Mouse (Mus musculus): Measurements from ENCODE around the gene Arhgap27. TPM values are rescaled to one million over a fixed set of nuclear protein-coding genes. Genes with fewer than 3 reads are reported as not detected.

The Arhgap27 gene
- total and polyA plus RNA-seq, 3 experiments = 6.3 to 15.0 TPM; not detected in 1

- no peak for TF ChIP-seq GABPA (IDR thresholded peaks at IDR 0.05; ENCODE audit: low read depth, low read length)
- TF ChIP-seq TAL1 (IDR thresholded peaks at IDR 0.05; ENCODE audit: low read length) = no peak
- no peak for TF ChIP-seq EP300 (IDR thresholded peaks at IDR 0.05; ENCODE audit: low read depth in 1 of 2, low read length in 2 of 2)
- no peak for TF ChIP-seq MEF2A (IDR thresholded peaks at IDR 0.05; ENCODE audit: extremely low read depth, insufficient replicate concordance, low read depth, low read length, poor library complexity, severe bottlenecking)
- TF ChIP-seq MAZ (IDR thresholded peaks at IDR 0.05; ENCODE audit: low read depth, low read length) = no peak
- peak; percentile 58 for TF ChIP-seq MYC (IDR thresholded peaks at IDR 0.05; ENCODE audit: low read depth, low read length)
Measured at GRCm38 (mm10) chr11:103359122-103359521, 4.4 kb downstream of the Arhgap27 start (continued).

GRCm38 (mm10) chr11:103358316-103358715 lies 5.2 kb downstream of the Arhgap27 start:
- H3K79me2 ChIP-seq (ENCODE audit: control insufficient read depth, insufficient read depth, low read length, poor library complexity) = peaks cover 5% of the 10 kb centered on the region; the same call in 1 of the 2 replicates
- peak; percentile 18 for DNase-seq (ENCODE audit: low read depth, low spot score)
- H3K27ac ChIP-seq (ENCODE audit: control insufficient read depth, low read depth, low read length) = no peak overlapping the region
- H3K36me3 ChIP-seq (ENCODE audit: control insufficient read depth in 1 of 2, insufficient read depth in 2 of 2, low read length in 2 of 2) = no peaks in the 10 kb centered on the region
- no peak overlapping the region for H3K4me3 ChIP-seq (ENCODE audit: control insufficient read depth in 1 of 2, insufficient read depth in 1 of 2, low read depth in 2 of 2, low read length in 2 of 2)
- H3K27me3 ChIP-seq (ENCODE audit: control insufficient read depth in 1 of 2, insufficient read depth in 2 of 2, low read length in 2 of 2) = no peaks in the 10 kb centered on the region
- no peak for TF ChIP-seq RAD21 (IDR thresholded peaks at IDR 0.05; ENCODE audit: low read depth, low read length)
- TF ChIP-seq BHLHE40 (IDR thresholded peaks at IDR 0.05; ENCODE audit: borderline replicate concordance, low read depth, low read length) = no peak
- no peak for TF ChIP-seq MAFK (IDR thresholded peaks at IDR 0.05; ENCODE audit: borderline replicate concordance, low read depth, low read length)
- no peak overlapping the region for H3K9ac ChIP-seq (ENCODE audit: control insufficient read depth, low read depth, low read length, poor library complexity, severe bottlenecking)
- peaks cover 0 to 2% of the 10 kb centered on the region in 2 experiments; a peak in 1 of 4 replicates for H3K4me1 ChIP-seq (ENCODE audit: control insufficient read depth in 1 of 2, insufficient read depth in 2 of 2, low read length in 2 of 2)
- no peaks in the 10 kb centered on the region for H3K9me3 ChIP-seq (replicated peaks; ENCODE audit: insufficient read depth, low read length)

- H3K27me3 ChIP-seq (ENCODE audit: control insufficient read depth in 1 of 2, insufficient read depth in 2 of 2, low read length in 2 of 2) = no peaks in the 10 kb centered on the region
Measured at GRCm38 (mm10) chr11:103357710-103358109, 5.8 kb downstream of the Arhgap27 start.

GRCm38 (mm10) chr11:103356938-103357670 lies 6.4 kb downstream of the Arhgap27 start:
- DNase-seq (ENCODE audit: low read depth, low spot score) = no peak
- H3K4me1 ChIP-seq (ENCODE audit: control insufficient read depth in 1 of 2, insufficient read depth in 2 of 2, low read length in 2 of 2) = 0 out of 4 replicates have a peak, but pooled peaks cover 0 to 2% of the 10 kb centered on the region in 2 experiments
- no peak overlapping the region for H3K9ac ChIP-seq (ENCODE audit: control insufficient read depth, low read depth, low read length, poor library complexity, severe bottlenecking)
- peaks cover 5% of the 10 kb centered on the region; the same call in 1 of the 2 replicates for H3K79me2 ChIP-seq (ENCODE audit: control insufficient read depth, insufficient read depth, low read length, poor library complexity)
- no peak overlapping the region for H3K27ac ChIP-seq (ENCODE audit: control insufficient read depth, low read depth, low read length)
- no peak overlapping the region for H3K4me3 ChIP-seq (ENCODE audit: control insufficient read depth in 1 of 2, insufficient read depth in 1 of 2, low read depth in 2 of 2, low read length in 2 of 2)
- H3K9me3 ChIP-seq (replicated peaks; ENCODE audit: insufficient read depth, low read length) = no peaks in the 10 kb centered on the region
- no peaks in the 10 kb centered on the region for H3K36me3 ChIP-seq (ENCODE audit: control insufficient read depth in 1 of 2, insufficient read depth in 2 of 2, low read length in 2 of 2)
- no peaks in the 10 kb centered on the region for H3K27me3 ChIP-seq (ENCODE audit: control insufficient read depth in 1 of 2, insufficient read depth in 2 of 2, low read length in 2 of 2)
- TF ChIP-seq USF1 (IDR thresholded peaks at IDR 0.05; ENCODE audit: low read depth, low read length) (no peak), ELF1 (IDR thresholded peaks at IDR 0.05; ENCODE audit: low read depth, low read length) (no peak), POLR2AphosphoS5 (IDR thresholded peaks at IDR 0.05; ENCODE audit: borderline replicate concordance, low read depth, low read length) (no peak), RCOR1 (IDR thresholded peaks at IDR 0.05; ENCODE audit: low read depth, low read length) (no peak), EP300 (IDR thresholded peaks at IDR 0.05; ENCODE audit: low read depth in 1 of 2, low read length in 2 of 2) (no peak), MAZ (IDR thresholded peaks at IDR 0.05; ENCODE audit: low read depth, low read length) (no peak), CHD1 (IDR thresholded peaks at IDR 0.05; ENCODE audit: low read depth, low read length) (no peak), MXI1 (IDR thresholded peaks at IDR 0.05; ENCODE audit: low read depth, low read length) (no peak), SIN3A (IDR thresholded peaks at IDR 0.05; ENCODE audit: low read length) (no peak), MYB (IDR thresholded peaks at IDR 0.05; ENCODE audit: low read depth, low read length) (no peak), USF2 (IDR thresholded peaks at IDR 0.05; ENCODE audit: borderline replicate concordance in 1 of 2, insufficient read depth in 1 of 2, low read depth in 1 of 2, low read length in 2 of 2) (no peak), BHLHE40 (IDR thresholded peaks at IDR 0.05; ENCODE audit: borderline replicate concordance, low read depth, low read length) (no peak), NELFE (IDR thresholded peaks at IDR 0.05; ENCODE audit: low read depth, low read length) (no peak), POLR2A (IDR thresholded peaks at IDR 0.05; ENCODE audit: control insufficient read depth in 1 of 2, insufficient read depth in 1 of 2, low read depth in 1 of 2, low read length in 2 of 2, poor library complexity in 1 of 2) (no peak), JUND (IDR thresholded peaks at IDR 0.05; ENCODE audit: low read depth, low read length) (no peak)

More at GRCm38 (mm10) chr11:103357710-103358109, 5.8 kb downstream of the Arhgap27 start:
- no peak overlapping the region for H3K4me3 ChIP-seq (ENCODE audit: control insufficient read depth in 1 of 2, insufficient read depth in 1 of 2, low read depth in 2 of 2, low read length in 2 of 2)
- TF ChIP-seq USF1 (IDR thresholded peaks at IDR 0.05; ENCODE audit: low read depth, low read length) (no peak), USF2 (IDR thresholded peaks at IDR 0.05; ENCODE audit: borderline replicate concordance in 1 of 2, insufficient read depth in 1 of 2, low read depth in 1 of 2, low read length in 2 of 2) (no peak)
- H3K9ac ChIP-seq (ENCODE audit: control insufficient read depth, low read depth, low read length, poor library complexity, severe bottlenecking) = no peak overlapping the region
- 0 out of 4 replicates have a peak, but pooled peaks cover 0 to 2% of the 10 kb centered on the region in 2 experiments for H3K4me1 ChIP-seq (ENCODE audit: control insufficient read depth in 1 of 2, insufficient read depth in 2 of 2, low read length in 2 of 2)
- no peaks in the 10 kb centered on the region for H3K36me3 ChIP-seq (ENCODE audit: control insufficient read depth in 1 of 2, insufficient read depth in 2 of 2, low read length in 2 of 2)
- no peaks in the 10 kb centered on the region for H3K9me3 ChIP-seq (replicated peaks; ENCODE audit: insufficient read depth, low read length)
- H3K79me2 ChIP-seq (ENCODE audit: control insufficient read depth, insufficient read depth, low read length, poor library complexity) = peaks cover 5% of the 10 kb centered on the region; the same call in 1 of the 2 replicates
- no peak for DNase-seq (ENCODE audit: low read depth, low spot score)
- no peak overlapping the region for H3K27ac ChIP-seq (ENCODE audit: control insufficient read depth, low read depth, low read length)

Measured in MEL (cell line).